Mouse (Mus musculus) lung, adult 10 weeks (tissue): ENCODE measurements around the gene Tcl1b2. TPM values are rescaled to one million over a fixed set of nuclear protein-coding genes. Genes with fewer than 3 reads are reported as not detected.

Source experiments
- polyA plus RNA-seq: library from polyadenylated mRNA; stranded (reverse); fragments of 350-450 nt; fragmentation: Illumina TruSeq; extraction: RNeasy Lipid Tissue Mini Kit (QIAGEN cat#74804); gene quantifications from one replicate; pipeline ENCODE4 v1.2.3, GENCODE M21; 2014; ENCODE audit warnings: low read depth, low replicate concordance; ENCODE audit not compliant: insufficient read depth

Gene Tcl1b2
- polyA plus RNA-seq: not detected

DNA sequence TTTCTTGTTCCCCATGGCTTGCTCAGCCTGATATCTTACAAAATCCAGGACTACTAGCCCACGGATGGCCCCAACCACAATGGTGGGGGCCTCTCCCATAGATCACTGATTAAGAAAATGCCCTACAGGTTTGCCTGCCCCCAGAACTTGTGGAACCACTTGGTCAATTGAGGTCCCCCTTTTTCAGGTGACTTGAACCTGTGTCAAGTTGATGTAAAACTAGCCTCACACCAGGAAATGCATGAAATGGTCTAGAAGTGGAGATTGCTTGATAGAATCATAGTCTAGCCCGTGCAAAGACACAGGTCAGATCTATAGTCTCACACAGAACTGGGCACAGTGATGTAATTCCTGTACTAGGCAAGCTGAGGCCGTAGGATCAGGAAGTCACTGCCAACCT is at the start of gene Tcl1b2:
TSS of gene Tcl1b2 (plus strand) at position 301 of the 400 bp plus-strand sequence.

DNA sequence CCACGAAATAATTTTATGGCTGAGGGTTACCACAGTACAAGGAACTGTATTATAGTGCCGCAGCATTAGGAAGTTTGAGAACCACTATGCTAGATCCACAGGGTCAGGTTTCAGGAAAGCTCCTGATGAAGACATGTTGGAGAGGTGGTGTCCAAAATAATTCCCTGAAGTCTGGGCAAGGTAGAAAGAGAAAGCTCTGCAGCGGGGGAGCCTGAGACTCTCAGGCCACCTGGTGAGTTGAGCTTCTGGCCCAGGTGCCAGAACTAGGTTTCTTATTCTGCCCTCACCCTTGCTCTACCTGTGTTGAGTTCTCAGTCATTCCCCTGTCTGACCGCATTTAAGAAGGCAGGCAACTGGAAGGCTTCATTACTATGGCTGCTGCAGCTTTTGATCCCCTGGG is 13.6 kb downstream of the Tcl1b2 start, which contains the start of gene Tcl1b1:
TSS of gene Tcl1b1 (plus strand) at position 301 of the 400 bp plus-strand sequence.

DNA sequence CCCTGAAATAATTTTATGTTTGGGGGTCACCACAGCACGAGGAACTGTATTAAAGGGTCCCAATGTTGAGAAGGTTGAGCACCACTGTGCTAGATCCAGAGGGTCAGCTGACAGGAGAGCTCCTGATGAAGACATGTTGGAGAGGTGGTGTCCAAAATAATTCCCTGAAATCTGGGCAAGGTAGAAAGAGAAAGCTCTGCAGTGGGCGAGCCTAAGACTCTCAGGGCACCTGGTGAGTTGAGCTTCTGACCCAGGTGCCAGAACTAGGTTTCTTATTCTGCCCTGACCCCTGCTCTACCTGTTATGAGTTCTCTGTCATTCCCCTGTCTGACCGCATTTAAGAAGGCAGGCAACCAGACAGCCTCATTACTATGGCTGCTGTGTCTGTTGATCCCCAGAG is 30.2 kb downstream of the Tcl1b2 start, which contains the start of gene Tcl1b5:
TSS of gene Tcl1b5 (plus strand) at position 301 of the 400 bp plus-strand sequence.

DNA sequence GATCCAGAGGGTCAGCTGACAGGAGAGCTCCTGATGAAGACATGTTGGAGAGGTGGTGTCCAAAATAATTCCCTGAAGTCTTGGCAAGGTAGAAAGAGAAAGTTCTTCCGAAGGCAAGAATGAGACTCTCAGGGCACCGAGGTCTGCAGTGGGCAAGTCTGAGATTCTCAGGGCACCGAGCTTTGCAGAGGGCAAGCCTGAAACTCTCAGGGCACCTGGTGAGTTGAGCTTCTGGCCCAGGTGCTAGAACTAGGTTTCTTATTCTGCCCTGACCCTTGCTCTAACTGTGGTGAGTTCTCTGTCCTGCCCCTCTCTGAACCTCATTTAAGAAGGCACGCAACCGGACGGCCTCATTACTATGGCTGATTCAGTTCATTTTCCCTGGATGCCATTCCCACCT is 44.9 kb downstream of the Tcl1b2 start, which contains the start of gene Tcl1b3:
TSS of gene Tcl1b3 (plus strand) at position 301 of the 400 bp plus-strand sequence.

DNA sequence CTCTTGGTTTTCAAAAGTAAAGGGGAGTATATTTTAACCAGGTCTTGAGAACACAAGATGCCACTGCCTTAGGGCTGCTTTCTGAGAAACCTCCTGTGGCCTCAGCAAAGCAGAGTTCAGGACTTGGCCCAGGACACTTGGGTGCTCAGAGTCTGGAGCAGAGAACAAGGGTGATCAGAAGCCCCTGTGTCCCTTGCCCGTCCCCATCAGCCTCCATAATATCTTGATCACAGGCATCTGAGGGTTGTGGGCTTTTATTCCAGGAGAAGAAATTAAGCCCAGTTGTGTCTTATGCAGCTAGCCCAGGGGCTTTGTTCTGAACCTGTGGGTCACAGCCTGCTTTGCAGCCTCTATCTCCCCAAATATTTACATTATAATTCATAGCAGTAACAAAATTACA is 55.8 kb downstream of the Tcl1b2 start, which contains the start of gene Tcl1b4:
TSS of gene Tcl1b4 (plus strand) at position 301 of the 400 bp plus-strand sequence.

Other genes starting within 250 kb of the Tcl1b2 start
- 1.1 TPM for gene Syne3, start 136.2 kb upstream of the Tcl1b2 start, polyA plus RNA-seq
- 42.4 TPM for gene Glrx5, start 113.3 kb upstream of the Tcl1b2 start, polyA plus RNA-seq
- gene Tcl1b1, start 13.7 kb downstream of the Tcl1b2 start, polyA plus RNA-seq: not detected
- gene Tcl1b5, start 30.3 kb downstream of the Tcl1b2 start, polyA plus RNA-seq: not detected
- gene Tcl1b3, start 45.0 kb downstream of the Tcl1b2 start, polyA plus RNA-seq: not detected
- not detected for gene Tcl1b4, start 55.9 kb downstream of the Tcl1b2 start, polyA plus RNA-seq
- gene Tcl1, start 76.8 kb downstream of the Tcl1b2 start, polyA plus RNA-seq: not detected
- gene Tunar, start 187.9 kb downstream of the Tcl1b2 start, polyA plus RNA-seq: not detected